Mouse (Mus musculus): ENCODE measurements around the gene Eps15. TPM values are rescaled to one million over a fixed set of nuclear protein-coding genes. Genes with fewer than 3 reads are reported as not detected.

The Eps15 gene
- polyA plus RNA-seq, 1 experiment from 2014 or later, result 36.3 TPM

DNA sequence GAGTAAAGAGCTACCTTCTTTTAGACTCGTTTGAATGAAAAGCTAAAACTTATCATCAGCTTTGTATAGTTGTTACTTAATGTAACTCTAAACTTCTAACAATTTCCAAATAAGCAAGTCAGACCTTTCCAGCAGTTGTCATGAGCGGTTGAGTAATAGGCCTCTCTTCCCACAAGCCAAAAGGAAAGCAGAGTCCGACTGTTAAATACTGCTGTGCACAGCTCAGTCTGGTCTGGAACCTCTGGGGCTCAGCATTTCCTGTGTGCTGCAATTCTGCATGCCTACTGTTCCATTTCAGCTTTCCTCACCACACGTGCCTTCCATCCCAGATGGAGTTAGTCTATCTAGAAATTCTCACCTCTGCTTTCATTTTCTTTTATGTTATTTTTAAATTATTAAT, 56.7 kb downstream of the Eps15 start:
- DNase-seq (ENCODE audit: low read depth, low spot score), result no peak
- H3K27me3 ChIP-seq, result no peaks in the 10 kb centered on the region
- ChIA-PET POLR2A (interaction anchor here (0.7 kb wide), 1 partner anchor 144 kb away, joined by 3 read pairs; no protein-coding TSS in a partner anchor), CTCF (no interaction called here)
- no peak for TF ChIP-seq CTCF (IDR thresholded peaks at IDR 0.05)
- in situ Hi-C loops (cut with MboI; ENCODE audit: low pct_unique_long_range_greater_than_20kb), result no loop called here
- no peak for ATAC-seq

- in situ Hi-C loops (cut with MboI; ENCODE audit: low pct_unique_long_range_greater_than_20kb), result no loop called here
- POLR2A ChIA-PET, result no interaction called here
- H3K27me3 ChIP-seq, result no peaks in the 10 kb centered on the region
- CTCF ChIA-PET, result interaction anchor here (1.7 kb wide), 1 partner anchor 21 kb away, joined by 3 read pairs; no protein-coding TSS in a partner anchor
- ATAC-seq (no peak), DNase-seq (ENCODE audit: low read depth, low spot score) (no peak)
- no peak for TF ChIP-seq CTCF (IDR thresholded peaks at IDR 0.05)
Measured at GRCm38 (mm10) chr4:109341222-109341621, 61.2 kb downstream of the Eps15 start.

DNA sequence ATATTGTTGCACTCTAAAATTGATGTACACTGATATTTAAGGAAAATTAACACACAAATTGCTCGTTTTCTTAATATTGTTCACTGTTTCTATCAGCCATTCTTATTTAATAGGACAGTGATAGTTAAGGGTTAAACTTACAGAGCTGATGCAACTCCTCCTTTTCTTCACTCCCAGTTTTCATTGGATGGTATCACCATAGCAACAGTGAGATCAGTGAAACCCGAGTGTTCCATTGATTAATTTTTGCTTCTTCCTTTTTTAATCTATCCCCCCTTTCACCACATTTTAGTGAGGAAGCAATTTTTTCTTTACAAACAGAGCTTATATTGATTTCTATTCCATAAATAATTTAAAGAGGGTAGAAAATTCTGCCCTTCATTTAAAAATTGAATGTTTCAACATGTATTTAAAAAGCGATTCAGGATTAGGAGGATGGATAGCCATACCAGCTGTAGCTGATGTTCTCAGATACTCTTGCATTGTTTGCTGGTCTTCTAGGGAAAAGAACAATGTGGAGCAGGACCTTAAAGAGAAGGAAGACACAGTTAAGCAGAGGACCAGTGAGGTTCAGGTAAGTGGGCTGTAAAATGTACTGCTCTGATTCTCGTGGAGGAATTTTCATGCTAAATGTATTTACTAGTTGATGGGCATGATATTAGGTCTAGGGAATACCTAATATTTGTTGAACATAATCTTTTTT, 62.9 kb downstream of the Eps15 start:
- CTCF ChIA-PET, result interaction anchor here (1.0 kb wide), 1 partner anchor 9 kb away, joined by 3 read pairs; no protein-coding TSS in a partner anchor
- POLR2A ChIA-PET, result no interaction called here
- ATAC-seq, result no peak
- in situ Hi-C loops (cut with MboI; ENCODE audit: low pct_unique_long_range_greater_than_20kb), result no loop called here
- H3K27me3 ChIP-seq, result no peaks in the 10 kb centered on the region
- no peak for DNase-seq (ENCODE audit: low read depth, low spot score)
- no peak for TF ChIP-seq CTCF (IDR thresholded peaks at IDR 0.05)

DNA sequence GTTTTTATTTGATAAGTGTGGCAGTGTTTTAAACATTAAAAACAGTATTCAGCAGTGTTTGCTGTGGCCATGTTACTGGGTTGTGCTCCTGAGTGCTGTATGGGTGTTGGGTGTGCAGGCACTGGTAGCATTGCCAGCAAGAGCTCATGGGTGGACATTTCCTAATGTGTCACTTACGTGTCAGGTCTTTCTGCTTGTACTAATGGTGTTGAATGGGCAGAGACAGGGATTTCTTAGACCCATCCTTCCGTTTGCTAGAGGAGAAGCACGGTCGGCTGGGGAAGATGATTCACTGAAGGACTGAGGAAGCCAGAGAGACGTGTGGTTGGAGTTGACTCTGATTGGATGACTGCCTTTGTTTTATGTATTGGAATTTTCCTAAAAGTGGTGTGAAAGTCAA, 63.8 kb downstream of the Eps15 start:
- H3K27me3 ChIP-seq, result no peaks in the 10 kb centered on the region
- in situ Hi-C loops (cut with MboI; ENCODE audit: low pct_unique_long_range_greater_than_20kb), result no loop called here
- POLR2A ChIA-PET, result interaction anchor here (0.6 kb wide), 1 partner anchor 63 kb away, joined by 3 read pairs; no protein-coding TSS in a partner anchor
- no peak for ATAC-seq
- CTCF ChIA-PET, result interaction anchor here (1.0 kb wide), 1 partner anchor 10 kb away, joined by 3 read pairs; no protein-coding TSS in a partner anchor
- DNase-seq (ENCODE audit: low read depth, low spot score), result peak; percentile 4
- TF ChIP-seq CTCF (IDR thresholded peaks at IDR 0.05), result no peak

- in situ Hi-C loops (cut with MboI; ENCODE audit: low pct_unique_long_range_greater_than_20kb), result no loop called here
Measured at GRCm38 (mm10) chr4:109378107-109378506, 98.0 kb downstream of the Eps15 start.

DNA sequence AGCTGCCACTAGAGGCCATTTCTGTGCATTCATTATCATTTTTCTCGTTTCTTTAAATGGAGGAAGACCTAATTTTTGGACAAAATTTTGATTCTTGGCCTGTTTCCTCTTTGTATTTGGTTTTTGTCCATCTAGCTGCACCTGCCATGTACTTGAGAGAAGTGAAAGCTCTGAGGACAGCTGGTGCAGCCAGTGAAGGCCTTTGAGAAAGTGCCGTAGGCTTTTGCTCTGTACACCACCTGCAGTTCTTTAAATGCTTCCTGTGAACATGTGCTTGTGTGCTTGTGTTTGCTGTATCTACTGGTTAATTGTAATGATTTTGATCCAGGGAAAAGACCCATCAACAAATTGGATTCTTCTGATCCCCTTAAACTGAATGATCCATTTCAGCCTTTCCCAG, 102.4 kb downstream of the Eps15 start:
- DNase-seq (ENCODE audit: low read depth, low spot score), result no peak
- in situ Hi-C loops (cut with MboI; ENCODE audit: low pct_unique_long_range_greater_than_20kb), result no loop called here
- H3K27me3 ChIP-seq, result no peaks in the 10 kb centered on the region
- CTCF ChIA-PET, result no interaction called here
- no peak for ATAC-seq
- POLR2A ChIA-PET, result no interaction called here
- no peak for TF ChIP-seq CTCF (IDR thresholded peaks at IDR 0.05)

More at GRCm38 (mm10) chr4:109378107-109378506, 98.0 kb downstream of the Eps15 start:
- ATAC-seq (no peak), DNase-seq (ENCODE audit: low read depth, low spot score) (no peak)
- POLR2A ChIA-PET, result no interaction called here
- H3K27me3 ChIP-seq, result no peaks in the 10 kb centered on the region
- CTCF ChIA-PET, result no interaction called here
- TF ChIP-seq CTCF (IDR thresholded peaks at IDR 0.05), result no peak

DNA sequence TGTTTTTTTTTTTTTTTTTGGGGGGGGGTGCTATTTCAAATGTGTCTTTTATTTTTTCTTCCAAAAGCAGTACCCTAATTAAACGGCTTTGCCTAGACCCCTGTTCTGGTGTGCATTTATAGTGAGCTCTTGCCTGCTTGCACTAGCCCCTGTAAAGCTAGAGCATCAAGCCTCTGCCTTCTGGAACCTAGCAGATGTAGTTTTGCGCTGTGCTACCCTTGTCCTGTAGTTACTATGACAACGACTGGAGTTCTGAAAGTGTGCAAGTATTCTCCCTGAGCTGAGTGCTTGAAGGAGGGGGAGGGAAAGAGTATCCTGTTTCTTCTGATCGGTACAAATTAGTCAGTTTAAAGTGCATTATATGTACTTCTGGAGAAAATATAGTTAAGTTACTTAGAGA, 105.5 kb downstream of the Eps15 start:
- in situ Hi-C loops (cut with MboI; ENCODE audit: low pct_unique_long_range_greater_than_20kb), result no loop called here
- ChIA-PET POLR2A (interaction anchor here (0.7 kb wide), 1 partner anchor 437 kb away, joined by 3 read pairs; no protein-coding TSS in a partner anchor), CTCF (no interaction called here)
- DNase-seq (ENCODE audit: low read depth, low spot score), result no peak
- no peaks in the 10 kb centered on the region for H3K27me3 ChIP-seq
- no peak for TF ChIP-seq CTCF (IDR thresholded peaks at IDR 0.05)
- no peak for ATAC-seq

DNA sequence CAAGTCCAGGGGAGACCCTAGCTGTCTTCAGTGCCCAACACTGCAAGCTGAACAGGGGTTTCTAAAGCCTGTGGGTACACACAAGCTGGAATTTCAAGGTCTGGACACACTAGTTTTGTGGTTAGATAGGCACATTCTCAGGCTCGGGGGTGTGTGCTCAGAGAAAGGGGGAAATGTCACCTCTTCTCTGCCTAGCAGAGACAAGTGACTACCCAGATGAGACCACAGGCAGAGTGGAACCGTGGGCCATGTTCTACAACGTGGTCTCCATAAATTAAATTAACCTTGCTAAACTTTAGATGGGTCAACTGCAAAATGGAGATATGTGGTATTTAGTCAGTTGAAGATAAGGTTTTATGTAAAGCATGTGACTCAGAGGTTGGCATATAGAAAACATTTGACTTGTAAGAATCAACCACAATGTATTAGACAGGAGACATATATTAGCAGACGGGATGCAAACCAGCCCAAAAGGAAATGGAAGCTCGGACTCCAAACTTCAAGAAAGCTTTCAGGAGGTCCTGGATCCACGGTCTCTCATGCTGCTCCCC, 113.2 kb downstream of the Eps15 start:
- ATAC-seq, result no peak

DNA sequence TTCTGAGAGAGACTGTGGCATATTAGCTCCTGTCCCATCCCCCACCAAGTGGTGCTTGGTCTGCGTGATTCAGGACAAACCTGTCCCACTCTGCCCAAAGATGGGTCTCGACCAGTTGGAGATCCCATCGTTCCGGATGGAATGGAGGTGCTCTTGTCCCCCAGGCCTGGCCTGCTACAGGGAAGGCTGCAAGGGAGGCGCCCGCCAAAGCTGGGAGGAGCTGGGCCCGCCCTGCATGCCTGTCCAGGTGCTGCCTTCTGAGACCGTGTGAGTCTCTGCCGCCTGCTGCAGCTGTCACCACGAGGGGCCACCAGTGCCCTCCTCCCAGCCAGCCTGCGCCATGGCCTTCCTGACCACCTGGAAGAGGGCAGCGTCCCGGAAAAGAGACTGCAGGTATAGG, 113.8 kb downstream of the Eps15 start:
- in situ Hi-C loops (cut with MboI; ENCODE audit: low pct_unique_long_range_greater_than_20kb), result no loop called here
- H3K27me3 ChIP-seq, result no peaks in the 10 kb centered on the region
- ATAC-seq (no peak), DNase-seq (ENCODE audit: low read depth, low spot score) (no peak)
- CTCF ChIA-PET, result no interaction called here
- no peak for TF ChIP-seq CTCF (IDR thresholded peaks at IDR 0.05)
- POLR2A ChIA-PET, result no interaction called here

More for the DNA sequence above, 113.2 kb downstream of the Eps15 start:
- H3K27me3 ChIP-seq, result no peaks in the 10 kb centered on the region
- CTCF ChIA-PET, result no interaction called here
- DNase-seq (ENCODE audit: low read depth, low spot score), result no peak
- POLR2A ChIA-PET, result interaction anchor here (0.7 to 1.0 kb wide), 2 partner anchors 11 to 275 kb away, joined by 3 read pairs; no protein-coding TSS in a partner anchor
- in situ Hi-C loops (cut with MboI; ENCODE audit: low pct_unique_long_range_greater_than_20kb), result no loop called here
- TF ChIP-seq CTCF (IDR thresholded peaks at IDR 0.05), result no peak

DNA sequence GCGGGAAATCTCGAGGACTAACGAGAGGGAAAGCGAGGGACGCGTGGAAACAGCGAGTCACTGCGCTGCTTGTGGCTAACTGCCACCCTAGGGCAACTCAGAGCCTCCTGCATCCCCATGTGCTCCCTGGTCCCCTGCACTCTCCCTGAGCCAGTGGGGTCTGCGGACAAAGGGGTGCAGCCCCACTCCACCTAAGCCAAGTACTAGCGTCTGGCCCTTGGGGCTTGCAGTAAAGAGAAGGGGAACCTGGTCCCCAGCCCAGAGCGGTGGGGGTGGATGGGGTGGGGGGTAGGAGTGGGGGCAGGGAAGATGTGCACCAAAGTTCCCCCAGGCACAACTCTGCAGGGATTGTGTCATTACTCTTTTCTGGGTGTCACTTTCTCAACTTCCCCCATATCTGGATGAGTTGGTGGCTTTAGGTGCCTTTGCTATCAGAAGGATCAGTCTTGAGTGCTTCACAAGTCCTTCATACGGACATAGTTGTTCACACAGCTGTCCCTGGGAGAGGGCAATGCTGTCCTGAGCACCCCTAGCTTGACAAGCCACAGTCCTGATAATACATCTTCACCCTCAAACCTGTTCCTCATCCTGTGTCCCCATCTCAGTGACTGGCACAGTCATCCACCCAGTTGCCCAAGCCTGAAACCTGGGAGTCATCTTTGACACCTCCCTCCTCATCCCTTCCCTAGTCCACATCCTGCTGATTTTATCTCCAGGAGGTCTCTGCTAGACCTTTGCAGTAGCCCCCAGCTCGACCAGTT, 114.4 kb downstream of the Eps15 start:
- POLR2A ChIA-PET, result no interaction called here
- in situ Hi-C loops (cut with MboI; ENCODE audit: low pct_unique_long_range_greater_than_20kb), result no loop called here
- no peak for TF ChIP-seq CTCF (IDR thresholded peaks at IDR 0.05)
- DNase-seq (ENCODE audit: low read depth, low spot score) (no peak), ATAC-seq (no peak)
- CTCF ChIA-PET, result no interaction called here
- H3K27me3 ChIP-seq, result no peaks in the 10 kb centered on the region
